Mouse (Mus musculus) hindbrain, embryonic 14.5 days (tissue): ENCODE measurements at regions not wholly inside any gene's neighbourhood (a gene's known extent, or its start where the extent isn't known, plus 50 kb on each side); places are given as distances from the start of the nearest gene placed in this dataset.
A peak's percentile ranks its signal among the peaks of the same experiment; 100 is the strongest.

Experiments
- ATAC-seq: fragments of 200-750 bp; cut with Nextera tagmentation; 2 replicates; pipeline ENCODE4 v1.8.0; 2017; ENCODE audit warnings: moderate number of reproducible peaks, mild to moderate bottlenecking, moderate TSS enrichment, moderate library complexity; ENCODE audit not compliant: low FRiP score
- DNase-seq: peaks from one replicate; pipeline ENCODE4 v3.0.0-alpha.2; 2015; ENCODE audit warnings: low spot score
- H3K27ac ChIP-seq: fragments of 300-500 bp; sonication (generic); 2 replicates; pipeline ENCODE4 v1.5.1; 2014; ENCODE audit warnings: mild to moderate bottlenecking, moderate library complexity
- H3K27me3 ChIP-seq: fragments of 300-500 bp; sonication (generic); 2 replicates; pipeline ENCODE4 v1.6.1; 2014; ENCODE audit warnings: mild to moderate bottlenecking, low read length, mixed read lengths; ENCODE audit not compliant: control insufficient read depth, insufficient read depth
- H3K36me3 ChIP-seq: fragments of 300-500 bp; sonication (generic); replicated peaks from 2 replicates; pipeline ENCODE4 v1.6.1; 2014; ENCODE audit not compliant: control insufficient read depth, insufficient read depth
- H3K4me1 ChIP-seq: fragments of 300-500 bp; sonication (generic); replicated peaks from 2 replicates; pipeline ENCODE4 v1.6.1; 2014; ENCODE audit warnings: antibody characterized with exemption, low read length, mixed read lengths; ENCODE audit not compliant: control insufficient read depth, insufficient read depth
- H3K4me2 ChIP-seq: fragments of 300-500 bp; sonication (generic); replicated peaks from 2 replicates; pipeline ENCODE4 v1.6.1; 2014; ENCODE audit warnings: mild to moderate bottlenecking, moderate library complexity
- H3K4me3 ChIP-seq: fragments of 300-500 bp; sonication (generic); replicated peaks from 2 replicates; pipeline ENCODE4 v1.5.1; 2014; ENCODE audit warnings: mild to moderate bottlenecking, low read length
- H3K9ac ChIP-seq: fragments of 300-500 bp; sonication (generic); 2 replicates; pipeline ENCODE4 v1.6.1; 2014
- H3K9me3 ChIP-seq: fragments of 300-500 bp; sonication (generic); 2 replicates; pipeline ENCODE4 v1.6.1; 2016; ENCODE audit warnings: low read length; ENCODE audit not compliant: control insufficient read depth
- WGBS: fragments of 180-500 bp; shearing (Covaris S2); extraction: QIAGEN DNeasy Blood & Tissue Kit; methylation state at CpG from one replicate; pipeline ENCODE4 v1.1.7; 2014; 5-methylcytosine and 5-hydroxymethylcytosine counted together

- no peak overlapping the region for H3K27ac ChIP-seq
- H3K27me3 ChIP-seq: no peaks in the 10 kb centered on the region
- H3K4me2 ChIP-seq: no peak overlapping the region
- no peak overlapping the region for H3K4me3 ChIP-seq
- 87% methylated on average over 3 of the region's 3 CpGs for WGBS
- DNase-seq (no peak), ATAC-seq (no peak)
- no peaks in the 10 kb centered on the region for H3K4me1 ChIP-seq
- H3K9ac ChIP-seq: no peak overlapping the region
- no peaks in the 10 kb centered on the region for H3K9me3 ChIP-seq
- no peaks in the 10 kb centered on the region for H3K36me3 ChIP-seq
These were observed 548.5 kb downstream of the Psat1 start for GRCm38 (mm10) chr19:15398624-15399023.

GRCm38 (mm10) chr19:15371682-15372081 is 575.5 kb downstream of the Psat1 start:
- Histone ChIP-seq H3K9ac (no peak overlapping the region), H3K27ac (no peak overlapping the region), H3K27me3 (no peaks in the 10 kb centered on the region), H3K4me1 (no peaks in the 10 kb centered on the region), H3K4me3 (no peak overlapping the region), H3K4me2 (no peak overlapping the region), H3K9me3 (no peaks in the 10 kb centered on the region), H3K36me3 (no peaks in the 10 kb centered on the region)
- DNase-seq (no peak), ATAC-seq (no peak)
- WGBS: 76% methylated on average over 8 of the region's 8 CpGs

GRCm38 (mm10) chr19:15366951-15367350 is 580.2 kb downstream of the Psat1 start:
- Histone ChIP-seq H3K27ac (no peak overlapping the region), H3K9me3 (no peaks in the 10 kb centered on the region), H3K4me3 (no peak overlapping the region), H3K9ac (no peak overlapping the region), H3K4me1 (no peaks in the 10 kb centered on the region), H3K36me3 (no peaks in the 10 kb centered on the region), H3K27me3 (no peaks in the 10 kb centered on the region), H3K4me2 (no peak overlapping the region)
- ATAC-seq (no peak), DNase-seq (no peak)
- 35% methylated on average over 2 of the region's 2 CpGs for WGBS

GRCm38 (mm10) chr19:15357181-15357580 is 590.0 kb downstream of the Psat1 start:
- ATAC-seq (no peak), DNase-seq (no peak)
- H3K4me1 ChIP-seq: no peaks in the 10 kb centered on the region
- no peaks in the 10 kb centered on the region for H3K27me3 ChIP-seq
- WGBS: 83% methylated on average over 3 of the region's 3 CpGs
- H3K9me3 ChIP-seq: peaks cover 7% of the 10 kb centered on the region; the same call in 1 of the 2 replicates
- no peaks in the 10 kb centered on the region for H3K36me3 ChIP-seq
- no peak overlapping the region for H3K9ac ChIP-seq
- no peak overlapping the region for H3K27ac ChIP-seq
- no peak overlapping the region for H3K4me3 ChIP-seq
- H3K4me2 ChIP-seq: no peak overlapping the region

- DNase-seq (no peak), ATAC-seq (no peak)
- Histone ChIP-seq H3K36me3 (no peaks in the 10 kb centered on the region), H3K9ac (no peak overlapping the region), H3K4me2 (no peak overlapping the region), H3K4me3 (no peak overlapping the region), H3K27me3 (no peaks in the 10 kb centered on the region), H3K9me3 (peaks cover 7% of the 10 kb centered on the region; the same call in 1 of the 2 replicates), H3K4me1 (no peaks in the 10 kb centered on the region), H3K27ac (no peak overlapping the region)
- WGBS: 96% methylated on average over 3 of the region's 3 CpGs
These were observed 598.8 kb downstream of the Psat1 start for GRCm38 (mm10) chr19:15348356-15348755.

- Histone ChIP-seq H3K27ac (no peak overlapping the region), H3K4me3 (no peak overlapping the region), H3K9ac (no peak overlapping the region), H3K9me3 (no peaks in the 10 kb centered on the region), H3K4me1 (peaks cover 21% of the 10 kb centered on the region), H3K4me2 (no peak overlapping the region), H3K36me3 (no peaks in the 10 kb centered on the region), H3K27me3 (peaks cover 3% of the 10 kb centered on the region; the same call in 1 of the 2 replicates)
- DNase-seq (no peak), ATAC-seq (no peak)
- 94% methylated on average over 1 of the region's 1 CpGs for WGBS
These were observed 604.9 kb downstream of the Psat1 start for GRCm38 (mm10) chr19:15342229-15342628.

- no peaks in the 10 kb centered on the region for H3K9me3 ChIP-seq
- peaks cover 21% of the 10 kb centered on the region for H3K4me1 ChIP-seq
- H3K27ac ChIP-seq: peak overlapping the region; percentile 53; the same call in 1 of the 2 replicates
- H3K4me2 ChIP-seq: peak overlapping the region; percentile 42
- ATAC-seq: peak; percentile 87
- 19% methylated on average over 19 of the region's 19 CpGs for WGBS
- no peak overlapping the region for H3K9ac ChIP-seq
- no peaks in the 10 kb centered on the region for H3K36me3 ChIP-seq
- peaks cover 3% of the 10 kb centered on the region; the same call in 1 of the 2 replicates for H3K27me3 ChIP-seq
- DNase-seq: peak; percentile 65
- no peak overlapping the region for H3K4me3 ChIP-seq
These were observed 606.7 kb downstream of the Psat1 start for GRCm38 (mm10) chr19:15340305-15340983.

- ATAC-seq (peak; percentile 6; the same call in 1 of the 2 replicates), DNase-seq (no peak)
- Histone ChIP-seq H3K9ac (no peak overlapping the region), H3K27ac (peak overlapping the region; percentile 53; the same call in 1 of the 2 replicates), H3K27me3 (peaks cover 3% of the 10 kb centered on the region; the same call in 1 of the 2 replicates), H3K36me3 (no peaks in the 10 kb centered on the region), H3K4me1 (peaks cover 21% of the 10 kb centered on the region), H3K4me3 (no peak overlapping the region), H3K9me3 (no peaks in the 10 kb centered on the region), H3K4me2 (peak overlapping the region; percentile 42)
- 24% methylated on average over 11 of the region's 11 CpGs for WGBS
These were observed 607.2 kb downstream of the Psat1 start for GRCm38 (mm10) chr19:15339979-15340304.

- H3K9ac ChIP-seq: no peak overlapping the region
- H3K27ac ChIP-seq: no peak overlapping the region
- H3K4me2 ChIP-seq: no peak overlapping the region
- H3K9me3 ChIP-seq: no peaks in the 10 kb centered on the region
- no peaks in the 10 kb centered on the region for H3K4me1 ChIP-seq
- no peak overlapping the region for H3K4me3 ChIP-seq
- WGBS: 91% methylated on average over 3 of the region's 3 CpGs
- DNase-seq (no peak), ATAC-seq (no peak)
- H3K36me3 ChIP-seq: no peaks in the 10 kb centered on the region
- H3K27me3 ChIP-seq: no peaks in the 10 kb centered on the region
These were observed 617.0 kb downstream of the Psat1 start for GRCm38 (mm10) chr19:15330155-15330554.

GRCm38 (mm10) chr19:15299474-15299873 is 647.7 kb downstream of the Psat1 start:
- H3K4me2 ChIP-seq: no peak overlapping the region
- DNase-seq: no peak
- H3K4me3 ChIP-seq: no peak overlapping the region
- 47% methylated on average over 6 of the region's 6 CpGs for WGBS
- H3K9me3 ChIP-seq: no peaks in the 10 kb centered on the region
- no peak for ATAC-seq
- H3K4me1 ChIP-seq: no peaks in the 10 kb centered on the region
- no peak overlapping the region for H3K9ac ChIP-seq
- H3K27ac ChIP-seq: no peak overlapping the region
- no peaks in the 10 kb centered on the region for H3K36me3 ChIP-seq
- H3K27me3 ChIP-seq: no peaks in the 10 kb centered on the region
